Mouse (Mus musculus) kidney, postnatal 36 days (tissue): ENCODE data around the gene Rd3l.

ENCODE experiments used
- DNase-seq, 2 experiments: peaks; one replicate each; pipeline ENCODE4 v3.0.0; 2021 to 2022; ENCODE audit warnings: mixed read lengths in 2 of 2

Gene Rd3l

DNA sequence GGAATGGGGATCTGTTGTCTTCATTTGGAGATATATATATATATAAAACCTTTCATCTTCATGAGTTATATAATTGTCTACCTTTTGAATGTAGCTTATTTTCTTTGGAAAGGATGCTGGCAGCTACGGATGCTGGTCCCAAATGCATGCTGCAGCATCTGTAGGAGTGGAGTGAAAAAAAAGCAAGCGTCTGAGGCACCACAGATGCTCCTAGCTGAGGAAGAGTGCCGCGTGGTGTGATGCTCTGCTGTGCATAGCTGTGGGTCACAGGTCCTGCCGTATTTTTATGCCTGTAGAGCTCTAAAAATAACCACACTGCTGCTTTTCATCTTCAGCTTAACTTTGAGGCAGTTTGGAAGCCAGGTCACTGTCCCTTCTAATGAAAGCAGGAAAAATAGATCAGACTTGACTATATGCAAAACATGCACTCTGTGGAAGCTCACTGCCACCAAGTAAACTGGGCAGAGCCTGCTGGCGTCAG lies at the start of gene Rd3l:
TSS of gene Rd3l (minus strand) at position 431 of the 481 bp plus-strand sequence.
- no peak for DNase-seq

DNA sequence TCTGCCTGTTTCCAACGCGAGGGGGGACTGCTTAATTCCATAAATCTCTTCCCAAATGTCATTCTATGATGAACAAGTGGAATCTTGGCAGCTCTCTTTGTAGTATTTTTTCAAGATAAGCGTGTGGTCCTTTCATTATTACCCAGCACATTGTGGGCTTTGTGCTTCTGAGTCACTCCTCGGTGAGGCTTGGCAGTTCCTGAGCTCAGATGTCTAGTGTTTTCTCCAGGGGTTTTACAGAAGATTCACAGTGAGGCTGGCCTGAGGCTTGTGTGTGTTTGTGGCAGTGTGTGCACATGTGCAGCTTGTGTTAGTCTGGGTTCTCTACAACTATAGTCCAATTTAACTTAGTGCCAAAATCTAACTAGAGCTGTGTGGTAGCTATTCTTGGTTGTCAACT lies 46.3 kb upstream of the Rd3l start:
- no peak for DNase-seq

DNA sequence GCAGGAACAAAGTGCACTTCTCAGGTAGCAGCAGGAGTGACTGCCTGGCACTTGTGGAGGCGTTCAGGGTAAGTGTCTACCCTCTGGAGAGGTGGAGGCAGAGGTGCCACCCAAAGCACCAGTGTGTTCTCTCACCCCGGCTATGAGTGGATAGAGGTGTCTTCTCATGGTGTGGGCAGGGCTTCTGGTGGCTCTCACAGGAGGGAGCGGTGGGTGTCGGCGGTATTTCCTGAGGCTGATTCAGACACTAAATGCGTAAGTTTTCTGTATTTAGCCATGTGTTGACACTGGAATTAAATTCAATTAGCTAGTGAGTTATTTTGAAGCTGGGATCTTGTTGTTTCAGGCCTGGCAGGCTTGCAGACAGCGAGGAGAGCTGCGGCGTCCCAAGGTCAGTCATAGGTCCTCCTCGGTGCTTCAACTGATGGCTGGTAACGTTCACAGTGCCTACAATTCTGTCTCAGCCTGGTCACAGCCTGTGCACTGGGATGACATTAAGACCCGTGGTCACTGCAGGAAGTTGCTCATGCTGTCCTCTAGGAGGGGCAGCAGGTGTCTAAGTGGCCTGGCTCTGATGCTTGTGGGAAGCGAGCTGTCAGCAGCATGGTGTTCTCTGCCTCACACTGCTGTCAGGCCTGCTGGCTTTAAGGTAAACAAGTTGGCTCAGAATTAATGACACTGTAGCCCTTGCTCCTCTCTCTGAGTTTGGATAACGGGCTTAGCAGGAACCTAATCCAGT lies 45.0 kb upstream of the Rd3l start:
- no peak for DNase-seq

DNA sequence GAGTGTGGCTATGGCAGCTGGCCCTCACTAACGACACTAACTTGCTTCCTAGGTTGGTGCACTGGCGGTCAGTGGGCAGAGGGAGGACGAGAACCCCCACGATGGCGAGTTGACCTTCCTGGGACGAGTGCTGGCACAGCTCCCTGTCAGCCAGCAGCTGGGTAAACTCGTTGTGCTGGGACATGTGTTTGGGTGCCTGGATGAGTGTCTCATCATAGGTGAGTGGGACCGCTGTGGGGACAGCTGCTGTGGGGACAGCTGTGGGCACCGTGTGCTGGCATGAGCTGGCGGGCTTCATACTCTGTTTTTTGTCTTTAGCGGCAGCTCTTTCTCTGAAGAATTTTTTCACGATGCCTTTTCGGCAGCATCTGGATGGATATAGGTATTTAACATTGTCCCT lies 44.3 kb upstream of the Rd3l start:
- no peak for DNase-seq

DNA sequence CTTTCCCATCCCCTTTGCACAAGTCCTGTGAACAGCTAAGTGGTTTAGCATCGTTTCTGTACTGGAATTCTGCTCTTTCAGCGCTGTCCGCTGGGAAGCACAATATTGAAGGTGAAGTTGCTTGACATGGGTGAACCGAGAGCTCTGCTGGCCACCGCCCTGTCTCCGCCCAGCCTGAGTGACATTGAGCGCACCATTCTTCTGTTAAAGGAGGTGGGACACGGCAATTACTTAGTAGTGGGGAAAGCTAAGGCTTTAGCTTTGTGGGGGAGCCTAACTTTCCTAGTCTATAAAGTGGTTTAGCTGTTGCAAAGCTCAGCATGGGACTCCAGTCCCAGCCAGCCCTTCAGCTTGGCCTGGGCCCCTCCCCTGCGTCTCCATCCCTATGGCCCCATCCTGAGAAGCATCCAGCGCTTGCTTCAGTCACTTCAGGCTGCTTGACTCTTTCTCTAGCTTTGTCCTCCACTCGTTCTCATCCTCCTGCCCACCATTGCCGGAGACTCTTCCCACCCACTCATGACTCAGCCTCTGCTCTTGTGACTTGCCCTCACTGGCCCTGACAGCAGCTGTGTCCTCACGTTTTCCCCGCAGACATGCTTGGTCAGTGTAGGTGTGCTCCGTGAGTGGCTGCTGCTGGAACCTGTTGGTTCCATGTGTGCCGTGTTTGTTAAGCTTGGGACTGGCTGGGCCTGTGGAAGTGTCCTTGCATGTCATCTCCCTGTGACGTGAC lies 43.6 kb upstream of the Rd3l start:
- DNase-seq, result no peak

DNA sequence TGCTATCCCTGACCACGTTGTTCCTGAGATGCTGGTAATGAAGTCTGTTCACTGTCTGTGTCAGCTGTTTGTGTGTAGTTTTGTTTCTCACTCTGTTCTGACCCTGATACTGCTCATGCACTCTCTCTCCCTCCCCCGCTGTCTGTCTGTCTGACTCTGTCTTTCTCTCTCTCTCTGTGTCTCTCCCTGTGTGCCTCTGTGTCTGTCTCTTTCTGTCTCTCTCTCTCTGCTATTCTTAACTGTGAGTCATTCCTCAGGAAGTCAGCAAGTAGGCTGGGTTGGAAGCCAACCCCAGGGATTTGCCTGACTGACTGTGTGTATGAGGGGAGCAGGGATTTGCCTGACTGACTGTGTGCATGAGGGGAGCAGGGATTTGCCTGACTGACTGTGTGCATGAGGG lies 42.2 kb upstream of the Rd3l start:
- DNase-seq, result no peak

DNA sequence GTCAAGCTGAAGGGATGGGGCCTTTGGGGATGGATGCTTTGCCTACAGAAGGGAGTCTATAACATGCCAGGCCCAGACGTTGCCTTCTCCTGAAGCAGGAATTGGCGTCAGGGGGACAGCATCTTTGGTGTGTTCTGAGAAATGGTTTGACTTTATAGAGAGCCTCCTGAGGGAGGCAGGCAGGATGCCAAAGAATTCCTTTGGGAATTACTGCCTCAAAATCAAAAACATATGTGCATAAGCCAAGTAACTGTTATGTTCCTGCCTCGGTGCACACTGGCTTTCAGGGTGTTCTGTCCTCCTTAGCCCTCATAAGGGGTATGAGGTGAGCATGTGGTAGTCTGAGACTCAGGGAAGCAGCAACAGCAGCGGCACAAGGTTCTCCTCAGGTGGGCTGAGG lies 35.2 kb upstream of the Rd3l start:
- no peak for DNase-seq

DNA sequence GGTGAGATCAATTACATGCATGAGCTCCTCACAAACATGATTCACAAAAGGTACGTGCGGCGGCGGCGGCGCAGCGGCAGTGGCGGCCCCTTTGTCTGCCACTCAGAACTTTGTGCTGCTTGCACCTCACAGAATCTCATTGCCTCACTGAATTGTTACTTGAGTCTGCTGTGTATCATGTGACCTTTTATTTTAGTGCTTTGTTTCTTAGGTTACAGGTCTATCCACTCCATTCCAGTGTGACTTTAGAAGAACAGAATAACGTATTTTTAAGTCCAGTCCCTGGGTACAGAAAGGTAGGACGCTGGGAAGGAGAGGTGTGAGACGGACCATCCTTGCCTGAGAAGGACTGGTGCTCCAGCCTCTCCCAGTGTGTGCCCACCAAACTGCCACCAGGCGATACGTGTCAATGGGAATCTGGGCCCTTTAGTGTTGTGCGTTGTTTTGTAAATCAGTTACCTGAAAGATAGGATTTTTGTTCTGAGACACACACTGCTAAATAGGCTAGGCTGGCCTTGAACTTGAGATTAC lies 32.2 kb upstream of the Rd3l start:
- DNase-seq, result peak in 1 of 2 experiments; percentile 23

DNA sequence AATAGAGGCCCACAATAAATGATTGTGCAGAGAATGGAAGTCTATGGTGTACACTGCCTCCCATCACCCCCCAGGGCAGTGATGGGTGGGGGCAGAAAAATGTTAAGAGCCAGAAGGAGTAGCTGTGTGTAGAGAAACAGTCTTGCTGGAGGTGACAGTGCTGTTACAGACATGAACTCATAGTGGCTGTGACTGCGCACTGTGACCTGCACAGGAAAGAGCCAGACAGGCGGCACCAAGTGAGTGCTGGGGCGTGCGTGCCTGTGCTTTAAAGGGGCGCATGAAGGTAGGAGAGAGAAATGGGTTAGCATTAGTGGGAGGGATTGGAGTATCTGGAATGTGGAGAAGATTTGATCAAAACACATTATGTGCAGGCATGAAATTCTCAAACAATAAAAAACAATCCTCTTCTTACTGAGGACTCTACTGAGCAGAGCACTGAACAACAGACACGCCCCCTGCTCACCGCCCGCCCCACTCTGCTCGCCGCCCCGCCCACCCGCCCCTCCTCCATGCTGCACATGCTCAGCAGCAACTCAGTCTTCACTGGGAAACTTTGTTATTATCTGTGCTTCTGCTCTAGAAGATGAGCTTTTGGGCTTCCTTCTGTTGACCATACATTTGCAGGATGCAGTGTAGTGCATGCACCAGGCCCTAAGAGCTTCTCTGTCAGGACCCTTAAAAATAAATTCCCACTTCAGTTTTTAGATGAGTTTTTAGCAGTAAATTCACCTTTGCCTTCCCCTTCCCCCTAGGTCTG lies 31.6 kb upstream of the Rd3l start:
- peak; percentile 11 to 55 for DNase-seq

DNA sequence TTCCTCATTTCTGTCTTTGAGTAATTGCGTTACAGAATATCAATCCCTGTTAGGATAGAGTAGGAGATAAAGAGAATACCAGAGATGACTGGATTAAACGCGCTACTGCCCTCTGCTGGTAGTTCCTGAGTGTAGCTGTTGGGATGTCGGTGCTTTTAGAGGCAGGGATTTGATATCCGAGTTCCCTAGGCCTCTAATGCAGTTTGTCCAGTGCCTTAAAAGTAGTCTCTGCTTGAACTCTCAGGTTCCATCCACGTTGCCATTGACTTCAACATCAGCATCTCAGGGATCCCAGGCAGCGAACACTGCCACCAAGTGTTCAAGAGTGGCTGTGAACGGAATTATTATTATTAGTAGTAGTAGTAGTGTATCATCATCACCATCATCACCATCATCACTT lies 20.1 kb upstream of the Rd3l start:
- peak; percentile 75 to 88 for DNase-seq

DNA sequence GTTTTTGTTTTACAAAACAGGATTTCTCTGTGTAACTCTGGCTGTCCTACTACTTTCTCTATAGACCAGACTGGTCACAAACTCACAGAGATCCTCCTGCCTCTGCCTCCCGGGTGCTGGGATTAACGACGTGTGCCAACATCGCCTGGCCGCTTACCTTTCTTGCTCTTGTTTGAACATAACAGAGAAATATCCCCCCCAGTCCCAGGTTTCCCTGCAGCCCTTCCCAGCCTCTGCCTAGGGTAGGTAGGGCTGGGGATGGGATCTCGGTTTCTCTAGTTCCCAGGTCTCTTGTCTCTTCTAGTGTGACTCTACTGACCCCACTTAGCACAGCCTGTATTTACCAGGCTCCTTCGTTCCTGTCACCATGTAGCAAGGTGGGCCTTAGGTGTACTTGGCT lies 18.6 kb upstream of the Rd3l start:
- no peak for DNase-seq

DNA sequence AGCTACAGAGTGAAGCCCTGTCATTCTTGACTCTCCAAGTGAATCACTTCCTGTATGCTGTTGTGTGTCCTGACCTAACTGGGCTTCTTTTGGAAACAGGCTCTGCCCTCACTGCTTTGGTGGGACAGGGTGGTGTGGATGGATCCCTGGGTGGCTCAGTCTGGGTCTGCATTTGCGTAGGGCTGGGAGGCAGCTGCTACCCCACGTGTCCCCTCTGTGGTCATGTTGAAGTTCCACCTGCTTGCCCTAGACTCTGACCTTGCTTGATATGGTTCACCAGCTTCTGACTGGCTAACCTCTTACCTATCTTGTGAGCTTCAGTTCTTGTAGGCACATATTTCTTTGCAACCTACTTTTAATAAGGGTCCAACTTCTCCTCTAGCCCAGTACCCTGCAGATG lies 14.0 kb upstream of the Rd3l start:
- DNase-seq, result peak; percentile 59 to 68

DNA sequence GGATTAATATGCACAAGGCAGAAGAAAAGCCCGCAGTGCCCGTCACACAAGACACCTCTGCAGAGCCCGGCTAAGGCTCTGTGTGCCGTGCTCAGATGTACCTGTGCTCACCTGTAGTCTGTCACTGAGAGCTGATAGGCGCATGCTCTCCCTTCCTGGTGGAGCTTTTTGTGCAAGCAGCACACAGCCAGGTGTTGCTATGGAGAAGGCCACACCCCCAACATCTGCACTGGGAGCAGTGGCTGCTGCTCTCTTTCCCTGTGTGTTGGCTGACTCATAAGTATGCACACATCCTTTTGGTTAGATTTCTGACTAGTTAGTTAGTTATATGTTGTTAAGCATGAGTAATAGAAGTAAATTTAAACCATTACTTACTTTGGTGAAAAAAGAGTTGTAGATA lies 11.5 kb upstream of the Rd3l start:
- no peak for DNase-seq

DNA sequence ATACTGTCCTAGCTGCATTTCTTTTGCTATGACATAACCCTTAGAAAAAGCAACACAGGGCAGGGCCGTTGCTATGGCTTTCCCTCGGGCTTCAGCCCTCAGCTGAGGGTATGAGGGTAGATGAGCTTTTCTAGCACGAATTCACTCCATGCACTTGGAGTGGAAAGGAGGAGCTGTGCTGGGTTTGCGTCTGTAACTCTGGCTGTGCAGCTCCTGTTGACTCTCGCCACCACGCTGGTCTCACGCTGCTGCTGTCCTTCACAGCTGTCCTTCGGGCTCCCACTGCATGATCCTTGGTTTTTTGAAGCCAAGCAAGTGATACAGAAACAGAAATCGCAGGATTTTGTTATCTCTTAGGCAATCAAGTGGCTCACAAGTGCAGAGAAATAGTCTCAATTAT lies 5.6 kb upstream of the Rd3l start:
- DNase-seq, result no peak

DNA sequence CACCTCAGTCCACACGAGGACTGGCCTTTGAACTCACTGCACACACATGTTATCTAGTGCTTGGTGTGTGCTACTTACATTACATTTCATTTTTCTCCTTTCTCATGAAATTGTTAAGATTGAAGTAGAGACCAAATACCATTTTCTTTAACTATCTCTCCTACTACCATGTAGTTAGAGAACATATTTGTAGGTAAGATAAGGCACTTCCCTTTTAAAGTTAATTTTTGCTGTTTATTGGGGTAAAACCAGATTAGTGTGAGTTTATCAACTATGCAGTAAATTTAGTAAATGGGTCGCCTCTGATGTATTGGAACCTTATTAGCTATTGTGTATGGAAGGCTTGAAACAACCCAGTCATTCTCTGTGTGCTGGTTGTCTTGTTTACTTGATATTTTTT lies 2.0 kb upstream of the Rd3l start:
- DNase-seq, result no peak

DNA sequence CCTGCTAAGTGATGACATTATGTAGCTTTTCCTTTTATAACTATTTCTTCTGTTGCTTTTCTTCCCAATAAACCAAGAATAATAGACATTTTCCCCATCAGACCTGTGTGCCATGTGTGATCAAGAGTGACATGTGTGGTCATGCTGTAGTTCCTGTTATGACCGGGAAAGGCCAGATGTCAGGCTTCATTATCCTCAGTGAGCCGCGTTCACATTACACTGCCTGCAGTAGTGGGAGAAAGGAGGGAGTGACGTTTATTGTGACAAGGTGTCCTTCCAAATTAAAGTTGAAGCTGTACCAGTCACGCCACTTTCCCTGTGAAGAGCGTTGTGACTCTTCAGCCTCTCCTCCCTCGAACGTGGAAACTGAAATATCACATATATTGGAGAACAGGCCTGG lies 714 bp upstream of the Rd3l start:
- no peak for DNase-seq

DNA sequence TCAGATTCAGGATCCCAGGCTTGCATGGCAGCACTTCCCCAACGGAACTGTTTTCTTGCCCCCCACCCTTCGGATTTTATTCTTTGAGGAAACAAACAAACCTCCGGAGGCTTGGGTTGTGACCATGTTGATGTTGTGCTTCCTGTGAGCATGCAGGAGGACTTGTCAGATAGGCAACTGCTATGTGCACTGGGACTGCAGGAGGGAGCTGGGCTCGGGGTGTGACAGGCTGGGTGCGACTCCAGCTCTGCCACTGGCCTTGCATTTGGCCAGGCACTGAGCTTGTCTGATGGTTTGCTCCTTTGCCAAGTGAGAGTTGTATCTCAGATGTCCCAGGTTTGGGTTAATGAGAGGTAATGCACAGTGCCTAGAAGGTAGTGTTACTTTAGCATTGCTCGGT lies 2.8 kb downstream of the Rd3l start:
- DNase-seq, result no peak

DNA sequence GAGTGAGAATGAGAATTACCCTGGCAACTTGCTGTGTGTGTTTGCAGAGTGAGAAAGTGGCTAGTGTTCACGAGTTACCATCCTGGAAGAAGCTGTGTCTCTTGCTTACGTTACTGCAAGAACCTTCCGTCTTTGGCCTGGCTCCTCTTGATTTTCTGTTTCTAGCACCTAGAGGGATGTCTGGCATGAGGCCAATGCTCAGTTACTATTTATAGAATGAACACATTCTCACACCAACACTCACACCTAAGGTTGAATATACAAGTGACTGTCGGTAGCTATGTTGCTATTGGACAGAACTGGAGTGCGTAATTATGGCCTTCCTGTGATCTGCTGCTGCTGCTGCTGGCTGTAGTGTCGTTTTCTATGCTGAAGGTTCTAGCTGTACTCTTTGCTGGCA lies 4.0 kb downstream of the Rd3l start:
- peak; percentile 24 to 57 for DNase-seq

DNA sequence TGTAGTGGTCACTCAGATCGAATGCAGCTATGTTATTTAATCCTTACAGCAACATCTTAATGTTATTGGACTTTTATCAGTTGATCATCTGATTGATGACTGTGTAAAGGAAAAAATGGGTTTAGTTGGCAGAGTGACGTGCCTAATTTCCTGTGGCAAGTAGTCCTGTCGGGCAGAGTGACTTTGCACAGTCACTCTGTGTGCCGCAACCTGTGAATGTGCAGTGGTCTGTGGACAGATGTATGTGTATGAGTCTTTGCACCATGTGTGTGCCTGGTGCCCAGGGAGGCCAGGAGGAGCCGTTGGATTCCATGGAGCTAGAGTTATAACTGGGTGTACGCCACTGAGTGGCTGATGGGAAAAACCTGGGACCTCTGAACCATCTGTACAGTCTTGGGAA lies 6.5 kb downstream of the Rd3l start:
- no peak for DNase-seq

DNA sequence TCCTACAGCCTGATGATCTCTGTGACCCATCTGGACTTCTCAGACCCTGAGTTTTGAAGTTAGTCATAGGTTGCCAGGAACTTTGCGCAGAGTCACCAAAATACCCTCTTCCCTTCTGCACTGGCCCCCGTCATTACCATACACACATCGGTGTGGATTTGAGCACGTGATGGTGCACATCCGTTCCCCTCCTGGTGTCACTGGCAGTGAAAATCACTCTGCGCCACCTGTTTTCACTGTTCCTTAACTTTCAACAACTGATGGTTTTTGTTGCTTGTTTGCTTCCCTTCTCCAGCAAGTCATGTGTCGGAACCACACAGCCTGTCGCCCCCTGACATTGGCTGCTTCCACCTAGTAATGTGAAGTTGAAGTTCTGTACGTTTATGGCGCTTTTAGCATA lies 8.6 kb downstream of the Rd3l start:
- no peak for DNase-seq

DNA sequence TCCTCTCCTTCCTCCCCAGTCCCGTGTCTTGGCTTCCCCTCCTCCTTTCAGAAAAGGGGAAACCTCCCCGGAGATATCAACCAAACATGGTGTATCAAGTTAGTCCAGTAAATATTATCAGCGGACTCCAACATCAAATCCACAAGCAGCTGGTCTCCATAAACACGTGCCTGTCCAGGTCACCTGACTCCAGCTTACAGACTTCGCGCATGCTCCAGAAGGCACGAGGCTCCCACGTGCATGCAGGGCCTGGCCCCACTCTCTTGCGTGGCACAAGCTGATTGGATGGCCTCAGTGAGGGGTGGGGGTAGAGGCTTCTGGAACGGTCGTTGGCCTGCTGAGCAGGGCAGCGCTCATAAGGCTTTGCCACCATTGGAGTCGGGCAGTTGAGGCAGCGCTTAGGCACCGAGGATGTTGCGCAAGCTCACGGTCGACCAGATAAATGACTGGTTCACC lies 9.9 kb downstream of the Rd3l start, which contains the start of gene Tdrd9:
TSS of gene Tdrd9 (plus strand) at position 329 of the 456 bp plus-strand sequence.
- DNase-seq, result no peak

DNA sequence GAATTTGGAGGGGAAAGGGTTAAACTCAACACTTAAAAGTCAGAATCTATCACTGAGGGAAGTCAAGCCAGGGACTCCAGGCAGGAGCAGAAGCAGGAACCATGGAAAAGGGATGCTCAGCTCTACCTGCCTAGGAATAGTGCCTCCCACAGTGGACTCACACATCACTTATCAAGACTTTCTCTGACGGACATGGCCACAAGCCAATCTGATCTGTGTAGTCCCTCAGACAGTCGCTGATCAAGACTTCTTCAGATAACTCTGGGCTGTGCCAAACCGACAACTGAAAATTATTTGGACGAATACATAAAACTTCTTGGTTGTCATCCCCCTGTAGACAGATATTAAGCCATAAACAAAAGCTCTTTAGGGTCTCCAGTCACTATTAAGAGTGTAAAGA lies 11.0 kb downstream of the Rd3l start:
- DNase-seq, result no peak

DNA sequence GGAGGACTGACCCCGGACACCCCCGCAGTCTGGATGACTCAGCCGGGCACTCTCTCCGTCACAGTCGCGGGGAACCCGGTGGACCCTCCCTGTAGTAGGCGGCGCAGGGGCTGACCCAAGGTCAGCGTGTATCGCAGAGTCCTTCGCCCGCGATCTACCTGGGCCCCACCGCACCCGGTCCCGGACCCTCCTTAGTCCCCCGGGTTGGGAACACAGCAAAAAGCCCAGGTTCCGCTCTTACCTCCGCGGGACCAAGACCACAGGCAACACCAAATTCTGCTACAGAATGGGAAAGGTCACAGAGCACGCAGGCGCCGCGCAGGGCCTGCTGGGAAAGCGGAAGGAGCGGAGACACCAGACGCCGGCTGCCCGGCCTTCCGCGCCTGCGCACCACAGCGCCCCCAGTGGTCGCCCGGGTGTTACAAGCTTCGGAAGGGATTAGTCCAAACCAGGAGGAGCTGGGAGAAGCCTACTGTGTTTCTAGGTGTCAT lies 14.4 kb downstream of the Rd3l start, which contains the start of gene Atp5mpl:
TSS of gene Atp5mpl (minus strand) at position 295 of the 491 bp plus-strand sequence.
- peak; percentile 96 to 99 for DNase-seq
